In genomic region chr3:154896737-154897136, GRCm38 (mm10) we compare ENCODE assay signal across 8 mouse cellular contexts.
DNase-seq lines count a peak whose midpoint lies in the region; ATAC-seq and TF ChIP-seq lines count a peak whose summit lies in the region.

No protein-coding gene starts in this region.

- H3K4me2 ChIP-seq in neural tube, embryonic 12.5 days (replicated peaks) = no peak overlapping the region
- H3K4me2 ChIP-seq in neural tube, embryonic 15.5 days = no peak overlapping the region

- peak; percentile 25; the same call in 1 of the 2 replicates for ATAC-seq in neural tube, embryonic 12.5 days (ENCODE audit: low FRiP score, low read depth)
- ATAC-seq in neural tube, embryonic 15.5 days (ENCODE audit: low FRiP score) = no peak

- H3K27me3 ChIP-seq in neural tube, embryonic 12.5 days (replicated peaks) = no peaks in the 10 kb centered on the region
- no peaks in the 10 kb centered on the region for H3K27me3 ChIP-seq in neural tube, embryonic 15.5 days (replicated peaks)
- H3K27me3 ChIP-seq in small intestine, adult 2 months (ENCODE audit: control insufficient read depth, insufficient read depth, low read length) = 0 out of 2 replicates have a peak, but pooled peaks cover 2% of the 10 kb centered on the region

- H3K27ac ChIP-seq in neural tube, embryonic 12.5 days = no peak overlapping the region
- H3K27ac ChIP-seq in neural tube, embryonic 15.5 days (replicated peaks) = no peak overlapping the region
- H3K27ac ChIP-seq in bone marrow macrophage, adult 2 months (ENCODE audit: insufficient read depth, low read depth, low read length) = no peak overlapping the region
- no peak overlapping the region for H3K27ac ChIP-seq in small intestine, adult 2 months (ENCODE audit: insufficient read depth, low read depth, low read length)

- WGBS in neural tube, embryonic 12.5 days = 76% methylated on average over 7 of the region's 7 CpGs
- 77% methylated on average over 7 of the region's 7 CpGs for WGBS in neural tube, embryonic 15.5 days
- 67% methylated on average over 7 of the region's 7 CpGs for WGBS in small intestine, adult 2 months

- no peaks in the 10 kb centered on the region for H3K9me3 ChIP-seq in neural tube, embryonic 12.5 days
- H3K9me3 ChIP-seq in neural tube, embryonic 15.5 days (replicated peaks) = no peaks in the 10 kb centered on the region

- no peaks in the 10 kb centered on the region for H3K36me3 ChIP-seq in neural tube, embryonic 12.5 days
- H3K36me3 ChIP-seq in neural tube, embryonic 15.5 days = no peaks in the 10 kb centered on the region
- no peaks in the 10 kb centered on the region for H3K36me3 ChIP-seq in small intestine, adult 2 months (ENCODE audit: control insufficient read depth, insufficient read depth, low read length)

- TF ChIP-seq CTCF in bone marrow macrophage, adult 2 months (IDR thresholded peaks at IDR 0.05; ENCODE audit: low read depth, low read length) = 0 out of 2 replicates have a peak, but pooled peaks have one; percentile 14
- peak; percentile 32; the same call in 1 of the 2 replicates for TF ChIP-seq CTCF in small intestine, adult 2 months (IDR thresholded peaks at IDR 0.05; ENCODE audit: extremely low read depth, insufficient read length, insufficient replicate concordance, low read depth, low read length)

- H3K4me3 ChIP-seq in neural tube, embryonic 12.5 days = no peak overlapping the region
- H3K4me3 ChIP-seq in neural tube, embryonic 15.5 days (replicated peaks) = no peak overlapping the region
- H3K4me3 ChIP-seq in bone marrow macrophage, adult 2 months (ENCODE audit: insufficient read depth, low read length) = no peak overlapping the region
- H3K4me3 ChIP-seq in small intestine, adult 2 months (ENCODE audit: low read depth, low read length) = no peak overlapping the region

- TF ChIP-seq POLR2A in bone marrow macrophage, adult 2 months (IDR thresholded peaks at IDR 0.05; ENCODE audit: borderline replicate concordance, low read depth, low read length) = no peak
- TF ChIP-seq POLR2A in small intestine, adult 2 months (IDR thresholded peaks at IDR 0.05; ENCODE audit: low read depth, low read length) = no peak

- peak; percentile 49 for DNase-seq in heart, postnatal 4 days
- DNase-seq in heart, adult 9 months (ENCODE audit: low spot score in 2 of 2) = no peak
- DNase-seq in ovary, postnatal 14 days (ENCODE audit: low spot score) = no peak
- DNase-seq in neural tube, embryonic 10.5 days (ENCODE audit: extremely low spot score, low spot score) = no peak

- no peak overlapping the region for H3K9ac ChIP-seq in neural tube, embryonic 12.5 days
- H3K9ac ChIP-seq in neural tube, embryonic 15.5 days (replicated peaks) = no peak overlapping the region

- H3K4me1 ChIP-seq in neural tube, embryonic 12.5 days = no peaks in the 10 kb centered on the region
- no peaks in the 10 kb centered on the region for H3K4me1 ChIP-seq in neural tube, embryonic 15.5 days
- peaks cover 9% of the 10 kb centered on the region for H3K4me1 ChIP-seq in bone marrow macrophage, adult 2 months (ENCODE audit: control insufficient read depth, insufficient read depth, low read length)
- no peaks in the 10 kb centered on the region for H3K4me1 ChIP-seq in small intestine, adult 2 months (ENCODE audit: control insufficient read depth, insufficient read depth, insufficient read length, low read length)
